Mouse (Mus musculus) left cerebral cortex, adult 18-20 months (tissue): ENCODE measurements around the gene Map3k13. TPM values are rescaled to one million over a fixed set of nuclear protein-coding genes. Genes with fewer than 3 reads are reported as not detected.
"Not testable (repeated sequence)": the region's sequence is repeated elsewhere in the genome, so short reads cannot be mapped to it uniquely, and the experiment has no call there.

Experiments
- DNase-seq, 2 experiments: peaks; one replicate each; pipeline ENCODE4 v3.0.0; 2021 to 2022; ENCODE audit warnings: low spot score in 2 of 2, mixed read lengths in 1 of 2
- long read RNA-seq, 2 experiments: library from polyadenylated mRNA; stranded (forward); transcript quantifications; one replicate each; pipeline ENCODE4 v2.0.0; 2021
- total RNA-seq, 2 experiments: library from RNA; stranded (reverse); gene quantifications; 2 replicates each; pipeline ENCODE4 v1.2.3; 2021

The Map3k13 gene
- total RNA-seq = 10 to 100 TPM; 17.0 to 17.6 TPM
- long read RNA-seq, experiment 1, full-length matches to known transcripts = 4 of 11 reads
- long read RNA-seq, experiment 1, partial matches to known transcripts = 1 of 11 reads
- long read RNA-seq, experiment 1, other reads (novel, unspliced or antisense) = 6 of 11 reads
- long read RNA-seq, experiment 2, full-length matches to known transcripts = 2 of 5 reads
- long read RNA-seq, experiment 2, partial matches to known transcripts = 1 of 5 reads
- long read RNA-seq, experiment 2, other reads (novel, unspliced or antisense) = 2 of 5 reads

DNA sequence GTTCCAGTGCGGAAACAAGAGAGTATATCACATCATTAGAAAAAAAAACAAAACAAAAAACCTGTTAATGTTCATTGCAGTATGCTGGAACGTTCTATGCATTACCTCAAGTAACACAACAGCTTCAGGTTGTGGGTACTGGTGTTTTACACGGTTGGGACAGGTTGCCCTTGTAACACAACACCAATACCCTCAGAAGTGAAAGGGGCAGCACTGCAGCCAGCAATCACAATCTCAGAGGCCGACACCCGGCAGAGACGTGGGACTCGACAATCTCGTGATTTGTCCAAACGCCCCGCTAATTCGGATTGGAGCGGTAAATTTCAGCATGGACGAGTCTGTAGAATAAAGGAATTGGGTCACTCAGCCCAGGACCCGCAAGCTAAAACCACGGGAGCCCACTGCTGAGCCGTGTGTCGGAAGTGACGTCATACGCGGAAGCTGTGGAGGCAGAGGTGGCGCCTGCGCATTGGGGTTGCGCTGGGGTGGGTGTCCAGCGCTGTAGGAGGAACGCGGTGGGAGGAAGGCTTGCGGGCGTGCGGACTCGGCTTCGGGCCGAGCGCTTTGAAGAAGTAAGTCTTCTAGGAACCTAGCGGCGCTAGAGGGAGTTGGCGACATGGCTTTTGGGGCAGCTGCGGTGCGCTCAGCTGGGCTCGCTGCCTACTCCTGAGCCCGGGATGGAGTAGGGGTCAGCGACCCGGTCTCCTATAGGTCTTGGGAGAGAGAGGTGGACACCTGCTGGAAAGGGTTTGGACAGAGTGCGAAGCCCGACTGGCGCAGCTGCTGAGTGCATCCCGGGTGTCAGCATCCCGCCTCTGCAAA, at the start of gene Map3k13:
Gene Map3k13 (plus strand): TSS at position 472 of the 822 bp plus-strand sequence.
- peak; percentile 95 to 96 for DNase-seq

DNA sequence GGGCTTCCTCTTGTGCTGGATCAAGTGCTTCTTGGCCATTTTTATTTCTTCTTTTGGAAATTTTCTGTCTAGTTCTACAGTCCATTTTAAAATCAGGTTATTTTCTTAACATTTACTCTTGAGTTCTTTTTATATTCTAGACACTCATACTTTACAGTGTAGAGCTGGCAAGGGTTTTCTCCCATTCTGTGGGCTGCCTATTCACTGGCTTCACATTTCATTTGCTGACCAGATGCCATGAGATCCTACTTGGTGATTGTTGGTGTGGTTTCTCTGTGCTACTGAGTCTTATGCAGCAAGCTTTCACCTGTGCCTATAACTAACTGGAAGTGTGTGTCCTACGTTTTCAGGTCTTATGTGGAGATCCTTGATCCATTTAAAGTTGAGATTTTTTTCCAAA, 35.7 kb upstream of the Map3k13 start:
- DNase-seq = no peak

- DNase-seq = no peak
These were observed 25.9 kb upstream of the Map3k13 start for GRCm38 (mm10) chr16:21768255-21768654.

- no peak for DNase-seq
These were observed 24.5 kb upstream of the Map3k13 start for GRCm38 (mm10) chr16:21769667-21770066.

DNA sequence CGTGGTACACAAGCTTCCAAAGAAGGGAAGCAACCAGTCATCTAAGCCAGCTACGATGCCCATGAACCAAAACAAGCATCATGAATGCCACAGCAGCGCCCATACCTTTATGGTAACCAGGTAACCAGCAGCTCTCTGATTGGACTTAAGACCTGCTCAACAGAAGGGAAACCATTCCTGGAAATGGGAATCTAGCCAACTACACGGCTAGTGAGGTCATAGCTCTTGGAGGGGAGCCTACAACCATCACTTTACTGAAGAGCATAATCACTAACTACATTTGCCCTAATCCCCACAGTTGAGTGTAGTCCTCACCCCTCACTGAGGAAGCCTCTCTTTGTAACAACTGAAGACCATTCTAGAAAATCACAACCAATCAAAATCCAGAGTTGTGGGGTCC, 19.4 kb upstream of the Map3k13 start:
- DNase-seq = no peak

- DNase-seq = peak in 1 of 2 experiments; percentile 13
These were observed 15.8 kb upstream of the Map3k13 start for GRCm38 (mm10) chr16:21778293-21778866.

DNA sequence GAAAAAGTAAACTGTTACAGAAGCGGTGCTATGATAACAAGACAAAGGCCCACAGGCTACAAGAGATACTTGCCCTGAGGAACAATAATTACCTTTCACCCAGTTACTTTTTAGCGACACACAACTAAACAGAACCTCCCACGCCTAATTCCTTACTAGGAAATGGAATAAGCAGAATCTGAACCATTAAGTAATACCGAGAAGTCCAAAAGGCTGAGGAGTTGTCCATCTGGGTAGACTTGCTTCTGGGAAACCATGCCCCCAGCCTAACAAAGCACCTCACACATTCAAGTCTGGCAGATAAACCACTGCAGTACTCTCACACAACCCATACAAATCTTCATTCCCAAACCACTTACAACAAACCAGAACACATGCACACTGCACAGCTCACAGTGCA, 15.0 kb upstream of the Map3k13 start:
- no peak for DNase-seq

DNA sequence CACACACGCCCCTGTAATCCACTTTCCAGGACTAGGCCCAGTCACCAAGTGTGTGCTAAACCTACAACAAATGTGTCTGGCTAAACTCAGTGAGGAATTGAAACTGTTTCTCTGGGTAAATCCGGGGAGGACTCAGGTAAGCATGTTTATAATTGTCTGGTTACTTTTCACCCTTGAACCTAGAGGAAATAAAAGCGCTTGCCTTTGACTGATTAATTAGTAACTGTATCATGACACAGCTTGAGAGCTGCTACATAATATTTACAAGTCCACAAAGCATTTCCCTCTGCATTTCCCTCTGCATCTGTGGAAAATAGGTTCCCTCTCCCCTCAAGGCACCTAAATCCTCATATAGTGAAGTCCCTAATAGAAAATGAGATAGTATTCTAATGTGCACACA, 12.9 kb upstream of the Map3k13 start:
- no peak for DNase-seq

DNA sequence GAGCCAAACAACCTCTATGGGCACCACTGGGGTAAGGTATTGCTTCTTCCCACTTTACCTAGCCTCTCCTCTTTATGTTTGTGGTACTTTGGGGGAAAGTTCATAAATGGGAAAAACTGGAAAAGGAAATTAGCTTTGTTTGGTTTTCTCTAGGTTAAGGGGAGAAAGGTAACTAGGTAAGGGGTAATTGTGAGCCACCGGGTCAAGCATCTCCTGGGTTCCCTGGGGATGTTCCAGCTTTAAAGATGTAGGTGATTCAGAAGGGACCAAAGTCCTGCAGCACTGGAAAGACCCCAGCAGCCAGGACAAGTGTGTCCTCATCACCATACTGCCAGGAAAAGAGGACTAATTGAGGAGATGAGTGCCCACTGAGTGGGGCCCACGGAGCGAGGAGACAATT, 12.3 kb upstream of the Map3k13 start:
- DNase-seq = no peak

DNA sequence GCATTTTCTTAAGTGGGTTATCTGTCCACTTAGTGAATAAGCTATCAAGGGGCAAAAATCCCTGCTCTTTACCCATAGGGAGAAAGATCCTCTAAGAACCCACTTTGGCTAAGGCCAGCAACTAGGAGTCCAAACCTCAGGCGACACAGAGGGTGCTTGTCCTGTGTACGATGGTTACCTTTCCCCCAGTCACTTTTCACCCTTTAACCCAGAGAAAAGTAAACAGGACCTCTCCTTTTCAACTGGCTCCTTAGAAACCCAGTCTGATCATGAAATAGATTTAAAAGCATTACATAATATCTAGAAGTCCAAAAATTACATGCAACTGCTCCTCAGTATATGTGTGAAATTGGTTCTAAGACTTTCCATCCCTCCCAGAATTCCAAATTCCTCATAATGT, 11.3 kb upstream of the Map3k13 start:
- DNase-seq = no peak

GRCm38 (mm10) chr16:21785000-21785399, 9.1 kb upstream of the Map3k13 start:
- no peak for DNase-seq

DNA sequence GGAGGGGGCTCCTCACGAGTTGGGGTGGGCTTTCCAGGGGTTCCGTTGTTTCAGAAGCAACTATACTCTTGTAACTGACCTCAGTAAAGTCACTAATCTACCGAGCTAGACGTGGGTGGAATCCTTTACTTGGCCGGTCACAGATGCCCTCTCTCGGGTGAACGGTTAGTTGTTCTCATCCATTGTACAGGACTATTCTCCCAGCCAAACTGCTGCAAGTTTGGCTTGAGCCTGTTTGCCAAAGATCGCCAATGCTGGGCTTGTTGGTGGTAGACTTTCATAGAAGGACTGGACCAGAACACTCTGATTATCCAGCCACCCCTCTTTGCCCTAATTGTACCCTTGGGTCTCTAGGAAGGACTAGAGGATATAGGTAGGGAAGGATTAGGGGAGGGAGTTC, 7.8 kb upstream of the Map3k13 start:
- DNase-seq = no peak

DNA sequence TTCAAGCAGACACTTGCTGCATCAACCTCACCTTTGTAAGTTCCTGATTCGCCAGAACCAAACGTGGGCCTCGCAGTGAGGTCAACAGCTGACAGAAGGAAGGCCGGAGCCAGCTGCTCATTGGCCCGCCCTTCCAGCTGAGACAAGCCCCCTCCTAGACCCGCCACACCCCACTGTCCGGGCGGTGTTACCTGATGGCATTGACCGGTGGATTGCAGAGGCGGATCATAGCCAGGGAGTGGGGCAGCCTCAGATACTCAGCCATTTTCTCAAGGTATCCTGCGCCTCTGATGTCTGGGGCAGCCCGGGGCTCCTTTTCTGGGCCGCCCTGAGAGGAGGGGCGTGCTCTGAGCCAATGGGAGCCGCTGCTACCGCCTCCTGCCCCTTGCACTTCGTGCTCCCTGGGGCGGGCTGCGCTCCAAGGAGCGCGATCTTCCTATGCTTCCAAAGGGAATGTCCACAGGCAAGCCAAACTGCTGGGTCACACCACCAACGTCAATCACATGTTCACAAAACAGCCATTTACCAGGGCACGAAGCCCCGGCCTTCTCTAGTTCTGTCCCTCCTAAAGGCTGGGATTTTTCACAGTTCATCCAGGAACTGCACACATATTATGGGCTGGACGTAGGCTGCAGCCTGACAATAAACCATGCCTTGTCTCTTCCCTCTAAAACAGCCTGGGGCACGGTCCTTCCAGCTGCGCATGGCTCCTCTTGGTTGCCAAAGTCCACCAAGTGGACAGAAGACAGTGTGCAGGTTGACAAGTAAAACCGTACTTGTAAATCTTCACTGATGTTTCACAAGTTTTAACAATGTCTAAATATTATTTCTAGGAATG, 6.4 kb upstream of the Map3k13 start, which contains the start of gene Ehhadh:
Gene Ehhadh (minus strand): TSS at position 292 of the 838 bp plus-strand sequence.
- DNase-seq = peak; percentile 12 to 32

- DNase-seq = no peak
These were observed 5.6 kb upstream of the Map3k13 start for GRCm38 (mm10) chr16:21788581-21788980.

- no peak for DNase-seq
These were observed 5.0 kb upstream of the Map3k13 start for GRCm38 (mm10) chr16:21789180-21789579.

GRCm38 (mm10) chr16:21790469-21790868, 3.7 kb upstream of the Map3k13 start:
- no peak for DNase-seq

- DNase-seq = no peak
These were observed 2.4 kb upstream of the Map3k13 start for GRCm38 (mm10) chr16:21791779-21792178.

- not testable (repeated sequence) for DNase-seq
These were observed 901 bp upstream of the Map3k13 start for GRCm38 (mm10) chr16:21793080-21793810.

GRCm38 (mm10) chr16:21794697-21795045, 525 bp downstream of the Map3k13 start:
- no peak for DNase-seq

GRCm38 (mm10) chr16:21795071-21795470, 925 bp downstream of the Map3k13 start:
- DNase-seq = no peak

DNA sequence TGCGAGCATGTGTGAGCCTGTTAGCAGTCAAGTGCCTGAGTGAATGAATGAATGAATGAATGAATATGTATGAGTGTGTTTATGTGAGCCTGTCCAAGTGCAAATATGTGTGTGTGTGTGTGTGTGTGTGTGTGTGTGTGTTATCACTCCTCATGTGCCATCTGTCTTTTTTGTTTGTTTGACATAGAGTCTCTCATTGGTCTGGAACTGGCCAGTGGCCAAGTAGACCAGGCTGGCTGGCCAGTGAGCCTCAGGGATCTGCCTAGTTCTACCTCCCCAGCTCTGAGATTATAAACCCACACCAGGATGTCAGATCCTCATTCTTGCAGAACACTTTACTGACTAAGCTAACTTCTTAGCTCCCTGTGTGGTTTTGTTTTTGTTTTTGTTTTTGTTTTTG, 10.1 kb downstream of the Map3k13 start:
- no peak for DNase-seq
